7 mouse cellular contexts compared by ENCODE assay signal in the genomic region with DNA sequence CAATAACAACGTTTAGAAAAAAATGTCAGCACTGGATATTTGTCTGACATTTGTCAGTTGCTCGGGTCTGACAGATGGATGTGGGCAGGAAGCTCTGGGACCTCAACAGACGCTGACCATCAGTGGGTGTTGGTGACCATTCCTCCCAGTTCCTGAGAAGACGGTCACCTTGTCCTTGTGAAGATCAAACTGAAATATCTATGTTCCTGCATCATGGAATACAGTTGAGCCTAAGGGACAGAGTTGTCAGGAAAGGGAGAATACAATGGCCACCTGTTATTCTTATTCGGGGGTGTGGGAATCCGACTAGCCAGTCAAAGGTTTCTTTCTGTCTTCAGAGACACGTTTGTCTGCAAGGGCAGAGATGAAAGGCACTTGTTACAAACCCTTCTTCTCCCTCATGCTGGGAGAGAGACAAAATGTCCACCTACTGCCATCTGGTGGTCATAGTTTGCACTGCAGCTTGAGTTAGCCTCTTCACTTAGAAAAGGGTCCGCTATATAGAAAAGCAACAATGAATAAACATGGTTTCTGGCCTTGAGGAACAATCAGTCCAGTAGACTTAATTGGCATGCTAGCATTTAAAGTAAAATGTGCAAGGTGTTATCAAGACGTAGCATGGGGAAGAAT. TPM values are rescaled to one million over a fixed set of nuclear protein-coding genes. Genes with fewer than 3 reads are reported as not detected.
DNase-seq lines count a peak whose midpoint lies in the region; ATAC-seq lines count a peak whose summit lies in the region.

No protein-coding gene starts in this region.

- H3K36me3 ChIP-seq in hindbrain, embryonic 15.5 days: no peaks in the 10 kb centered on the region
- no peaks in the 10 kb centered on the region for H3K36me3 ChIP-seq in midbrain, embryonic 12.5 days

- H3K9me3 ChIP-seq in hindbrain, embryonic 15.5 days: no peaks in the 10 kb centered on the region
- no peaks in the 10 kb centered on the region for H3K9me3 ChIP-seq in midbrain, embryonic 12.5 days

- 37% methylated on average over 9 of the region's 9 CpGs for WGBS in hindbrain, embryonic 15.5 days
- 45% methylated on average over 9 of the region's 9 CpGs for WGBS in midbrain, embryonic 12.5 days

- no peak overlapping the region for H3K4me2 ChIP-seq in hindbrain, embryonic 15.5 days
- no peak overlapping the region for H3K4me2 ChIP-seq in midbrain, embryonic 12.5 days (replicated peaks)

- no peak overlapping the region for H3K27ac ChIP-seq in hindbrain, embryonic 15.5 days (replicated peaks)
- no peak overlapping the region for H3K27ac ChIP-seq in midbrain, embryonic 12.5 days (replicated peaks)

- peak; percentile 72 for ATAC-seq in hindbrain, embryonic 15.5 days (ENCODE audit: low FRiP score, low read depth)
- ATAC-seq in midbrain, embryonic 12.5 days (ENCODE audit: low FRiP score, low read depth): peak; percentile 67

- H3K4me1 ChIP-seq in hindbrain, embryonic 15.5 days (replicated peaks): peaks cover 3% of the 10 kb centered on the region; the same call in 1 of the 2 replicates
- no peaks in the 10 kb centered on the region for H3K4me1 ChIP-seq in midbrain, embryonic 12.5 days

- DNase-seq in WW6 (ENCODE audit: low read depth, low spot score): peak; percentile 42
- peak; percentile 80 for DNase-seq in cerebellum, adult 9-10 months
- DNase-seq in frontal cortex, postnatal 10 days (ENCODE audit: low spot score in 2 of 2): peak; percentile 41 to 83
- DNase-seq in left cerebral cortex, adult 18-20 months (ENCODE audit: low spot score in 2 of 2): peak; percentile 83 to 89
- peak; percentile 96 for DNase-seq in right cerebral cortex, postnatal 4 days

- H3K4me3 ChIP-seq in hindbrain, embryonic 15.5 days: no peak overlapping the region
- no peak overlapping the region for H3K4me3 ChIP-seq in midbrain, embryonic 12.5 days

- no peaks in the 10 kb centered on the region for H3K27me3 ChIP-seq in hindbrain, embryonic 15.5 days
- no peaks in the 10 kb centered on the region for H3K27me3 ChIP-seq in midbrain, embryonic 12.5 days

- H3K9ac ChIP-seq in hindbrain, embryonic 15.5 days: no peak overlapping the region
- H3K9ac ChIP-seq in midbrain, embryonic 12.5 days (replicated peaks): no peak overlapping the region

RNA-seq across cellular contexts. Expression of a gene that starts 23.0 kb away (rescaled TPM):
- 0.24 TPM in 1 of 2 replicates, not detected in the other for polyA plus RNA-seq in hindbrain, embryonic 15.5 days (2015; fragmentation: Nextera tagmentation; extraction: Ambion mirVana)
- not detected for total RNA-seq in left cerebral cortex, adult 18-20 months (2021)
- polyA plus RNA-seq in midbrain, embryonic 12.5 days (2016; fragmentation: Nextera tagmentation; extraction: Ambion mirVana): not detected in 2 replicates

Comparison
In these comparisons a context has a peak if more than half of its experiments do, and no peak if none do; other contexts are left out.
1. DNase-seq: peak in every context shown above with its lines; median percentile 96 in right cerebral cortex, postnatal 4 days; 86 in left cerebral cortex, adult 18-20 months; 80 in cerebellum, adult 9-10 months; 62 in frontal cortex, postnatal 10 days; 42 in WW6.